Mouse (Mus musculus) lung, postnatal 25 days (tissue): Measurements from ENCODE around the gene Mageb5.
"Not testable (repeated sequence)": the region's sequence is repeated elsewhere in the genome, so short reads cannot be mapped to it uniquely, and the experiment has no call there.

Source experiments
- DNase-seq: peaks from one replicate; pipeline ENCODE4 v3.0.0; 2022; ENCODE audit warnings: low spot score

Gene Mageb5

DNA sequence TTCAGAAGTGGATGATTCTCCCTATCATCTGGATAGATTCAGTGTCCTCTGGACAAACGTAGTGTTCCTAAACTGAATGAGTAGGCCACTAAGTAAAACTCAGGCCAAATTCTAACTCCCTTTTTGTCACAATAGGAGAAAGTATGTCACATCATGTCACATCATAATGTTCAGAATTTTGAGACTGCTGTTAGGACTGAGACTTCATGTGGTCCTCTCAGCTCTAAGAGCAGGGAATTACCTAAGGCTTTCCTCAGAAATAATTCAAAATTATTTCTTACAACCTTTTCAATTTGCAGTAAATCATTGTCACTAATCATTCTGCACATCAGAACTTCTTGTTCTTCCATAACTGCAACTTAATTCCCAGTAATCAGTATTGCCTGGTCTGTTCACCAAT, at the start of gene Mageb5:
Gene Mageb5 (minus strand): TSS at position 101 of the 400 bp plus-strand sequence.
- not testable (repeated sequence) for DNase-seq

DNA sequence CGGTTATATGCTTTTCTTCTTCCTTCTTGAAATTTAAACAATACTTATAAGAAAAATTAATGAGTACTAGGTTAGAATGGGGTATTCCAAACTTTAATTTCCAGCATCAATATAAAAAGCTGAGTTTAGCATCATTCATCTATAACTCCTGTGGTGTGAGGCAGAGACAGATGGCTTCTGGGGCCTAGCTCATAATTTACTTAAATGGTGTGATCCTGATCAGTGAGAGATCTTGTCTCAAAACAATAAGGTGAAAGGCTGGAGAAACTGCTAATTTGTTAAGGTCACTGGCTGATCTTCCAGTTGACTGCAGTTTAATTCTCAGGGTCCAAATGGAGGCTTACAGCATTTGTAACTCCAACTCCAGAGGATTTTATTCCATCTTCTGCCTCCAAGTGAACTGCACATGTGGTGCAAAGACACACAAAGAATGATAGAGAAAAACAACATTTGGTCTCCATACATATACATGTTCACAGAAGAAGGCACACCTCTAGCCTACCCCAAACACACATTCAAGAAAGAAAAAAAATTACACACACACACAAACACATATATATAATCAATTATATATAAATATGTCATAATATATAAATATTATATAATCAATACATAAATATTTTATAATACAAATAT, 23.1 kb downstream of the Mageb5 start:
- not testable (repeated sequence) for DNase-seq
